In the genomic region with DNA sequence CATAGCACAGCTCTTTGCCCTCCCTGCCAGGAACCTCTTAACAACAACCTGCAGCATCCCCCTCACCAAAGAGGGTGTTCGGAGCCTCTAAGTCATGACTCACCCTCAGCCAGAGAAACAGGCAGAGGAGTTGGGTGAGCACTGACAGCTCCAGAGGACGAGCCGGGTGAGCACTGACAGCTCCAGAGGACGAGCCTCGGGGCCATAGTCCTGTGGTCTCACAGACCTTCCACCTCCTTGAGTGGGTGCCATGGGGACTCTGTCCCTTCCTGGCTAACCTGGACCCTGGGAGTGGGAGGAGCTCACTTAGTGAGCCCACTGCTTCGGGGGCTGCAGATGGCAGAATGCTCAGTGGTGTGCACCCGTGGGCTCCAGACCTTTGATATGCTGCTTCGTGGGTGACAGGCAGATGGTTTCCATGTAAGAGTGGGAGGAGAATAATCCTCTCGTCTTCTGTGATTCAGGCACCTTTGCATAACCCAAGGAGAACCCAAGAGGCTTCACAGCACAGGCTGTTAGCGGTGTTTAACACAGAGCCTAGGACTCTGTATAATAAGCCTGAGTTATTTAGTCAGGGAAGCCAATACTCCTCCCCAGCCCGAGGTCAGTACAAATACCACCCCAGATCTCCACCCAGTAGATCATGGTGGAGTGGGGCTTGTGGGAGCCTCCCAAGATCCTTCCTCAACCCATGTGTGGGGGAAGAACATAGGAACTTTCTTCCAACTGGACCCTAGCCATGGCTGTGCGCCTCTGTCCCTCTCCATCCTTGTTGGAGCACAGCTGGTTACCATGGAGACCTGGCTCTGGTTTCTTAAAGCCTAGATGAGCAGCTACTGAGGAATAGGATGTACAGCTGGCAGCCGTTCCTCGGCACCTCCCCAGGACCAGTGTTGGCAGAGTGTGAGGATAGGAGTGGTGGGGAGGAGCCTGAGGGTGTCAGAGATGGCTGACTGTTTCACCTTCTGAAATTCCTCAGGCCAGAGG, we compare ENCODE assay signal across 9 mouse cellular contexts. TPM values are rescaled to one million over a fixed set of nuclear protein-coding genes. Genes with fewer than 3 reads are reported as not detected.
DNase-seq lines count a peak whose midpoint lies in the region; TF ChIP-seq lines count a peak whose summit lies in the region.
"Had no signal": no experiment of that assay in that cellular context is flagged by ENCODE, and none has a peak within 500 bp of the region (broad histone marks: within the 10 kb centered on the region; RNA-seq: fewer than 3 reads in every experiment).

No protein-coding gene starts in this region.

- no peak overlapping the region for H3K4me3 ChIP-seq in olfactory bulb, adult 2 months (ENCODE audit: insufficient read depth, low read depth, low read length)
- H3K4me3 ChIP-seq: heart, adult 2 months had no signal

- peaks cover 15% of the 10 kb centered on the region for H3K4me1 ChIP-seq in olfactory bulb, adult 2 months (ENCODE audit: control insufficient read depth, insufficient read depth, low read length)

- no peak for TF ChIP-seq CTCF in olfactory bulb, adult 2 months (IDR thresholded peaks at IDR 0.05; ENCODE audit: insufficient read depth, low read depth, low read length)

- peak overlapping the region; percentile 55 for H3K27ac ChIP-seq in olfactory bulb, adult 2 months (ENCODE audit: insufficient read depth, low read depth, low read length)
- H3K27ac ChIP-seq: heart, adult 2 months had no signal

- 24% methylated on average over 14 of the region's 14 CpGs for WGBS in olfactory bulb, adult 2 months

- peak; percentile 72 to 77 for DNase-seq in left cerebral cortex, adult 18-20 months (ENCODE audit: low spot score in 2 of 2)
- DNase-seq in left cerebral cortex, adult 11 months (ENCODE audit: low spot score): no peak
- peak; percentile 22 for DNase-seq in gastrocnemius, postnatal 25 days
- peak; percentile 38 for DNase-seq in layer of hippocampus, adult 9-10 months (ENCODE audit: low spot score)
- no peak for DNase-seq in cerebellum, adult 11 months
- no peak for DNase-seq in embryo, embryonic 10.5 days (ENCODE audit: low spot score)
- no peak for DNase-seq in kidney, postnatal 14 days

- TF ChIP-seq POLR2A in olfactory bulb, adult 2 months (IDR thresholded peaks at IDR 0.05; ENCODE audit: insufficient read depth, low read depth, low read length): no peak

RNA-seq across cellular contexts. Expression of gene Kif17, which starts 22.1 kb away (rescaled TPM):
- total RNA-seq in left cerebral cortex, adult 18-20 months (2021): 10 to 100 TPM; 28.8 to 33.0 TPM
- not detected for total RNA-seq in gastrocnemius, postnatal 25 days (2021)
- not detected in 2 replicates for polyA plus RNA-seq in olfactory bulb, adult 2 months (2012; ENCODE audit: insufficient read depth, insufficient read length, low replicate concordance, missing spikeins)

RNA-seq across cellular contexts. Expression of gene Sh2d5, which starts 22.1 kb away (rescaled TPM):
- 10 to 100 TPM; 71.7 to 83.2 TPM for total RNA-seq in left cerebral cortex, adult 18-20 months (2021)
- total RNA-seq in gastrocnemius, postnatal 25 days (2021): under 1 TPM in 1 of 2 experiments, not detected in 1; 0.19 TPM
- not detected in 2 replicates for polyA plus RNA-seq in olfactory bulb, adult 2 months (2012; ENCODE audit: insufficient read depth, insufficient read length, low replicate concordance, missing spikeins)
- total RNA-seq: heart, adult 2 months had no signal

RNA-seq across cellular contexts. Expression of gene Ddost, which starts 32.2 kb away (rescaled TPM):
- 10 to 100 TPM; 93.2 to 93.8 TPM for total RNA-seq in left cerebral cortex, adult 18-20 months (2021)
- 10 to 100 TPM; 30.6 to 37.0 TPM for total RNA-seq in gastrocnemius, postnatal 25 days (2021)
- 218 TPM in 1 of 2 replicates, not detected in the other for polyA plus RNA-seq in olfactory bulb, adult 2 months (2012; ENCODE audit: insufficient read depth, insufficient read length, low replicate concordance, missing spikeins)

RNA-seq across cellular contexts. Expression of gene Pink1, which starts 53.8 kb away (rescaled TPM):
- 100 to 1,000 TPM; 347 to 376 TPM for total RNA-seq in left cerebral cortex, adult 18-20 months (2021)
- 100 to 1,000 TPM; 436 to 528 TPM for total RNA-seq in gastrocnemius, postnatal 25 days (2021)
- polyA plus RNA-seq in olfactory bulb, adult 2 months (2012; ENCODE audit: insufficient read depth, insufficient read length, low replicate concordance, missing spikeins): not detected in 2 replicates

RNA-seq across cellular contexts. Expression of gene Hp1bp3, which starts 56.2 kb away (rescaled TPM):
- total RNA-seq in left cerebral cortex, adult 18-20 months (2021): 100 to 1,000 TPM; 189 to 191 TPM
- total RNA-seq in gastrocnemius, postnatal 25 days (2021): 10 to 100 TPM; 45.5 to 53.0 TPM
- polyA plus RNA-seq in olfactory bulb, adult 2 months (2012; ENCODE audit: insufficient read depth, insufficient read length, low replicate concordance, missing spikeins): 181 and 298 TPM in 2 replicates

Comparison
In these comparisons a context has a peak if more than half of its experiments do, and no peak if none do; other contexts are left out.
1. DNase-seq: peak in left cerebral cortex, adult 18-20 months (2 of 2), gastrocnemius, postnatal 25 days (single experiment) and layer of hippocampus, adult 9-10 months (single experiment); none in left cerebral cortex, adult 11 months (single experiment), cerebellum, adult 11 months (single experiment), embryo, embryonic 10.5 days (single experiment) and kidney, postnatal 14 days (single experiment).
2. RNA of gene Kif17, which starts 22.1 kb away (total RNA-seq): 28.8 to 33.0 TPM in left cerebral cortex, adult 18-20 months; not detected in gastrocnemius, postnatal 25 days; every median in the first group is over 10 times any median in the second.
3. RNA of gene Sh2d5, which starts 22.1 kb away (total RNA-seq): 71.7 to 83.2 TPM in left cerebral cortex, adult 18-20 months; 0.19 TPM in gastrocnemius, postnatal 25 days; every median in the first group is over 10 times any median in the second.